Mouse (Mus musculus) spleen, adult 2 months (tissue): ENCODE measurements around the gene Retn.

Experiments used
- CTCF ChIP-seq: fragments of 200-500 bp; IDR thresholded peaks from 2 replicates; pipeline ENCODE4 v1.5.1; 2011; ENCODE audit warnings: mild to moderate bottlenecking, inconsistent platforms; ENCODE audit not compliant: insufficient read depth, insufficient read length, insufficient replicate concordance; ENCODE audit errors: extremely low read depth
- POLR2A ChIP-seq: fragments of 200-500 bp; IDR thresholded peaks from 2 replicates; pipeline ENCODE4 v1.6.1; 2011; ENCODE audit warnings: low read depth, low read length, inconsistent platforms

- TF ChIP-seq CTCF (no peak), POLR2A (no peak)
These were observed 14.8 kb downstream of the Retn start for GRCm38 (mm10) chr8:3670388-3670787.
